Mouse (Mus musculus): ENCODE data around the gene Fndc10. TPM values are rescaled to one million over a fixed set of nuclear protein-coding genes. Genes with fewer than 3 reads are reported as not detected.
"Not testable (repeated sequence)": the region's sequence is repeated elsewhere in the genome, so short reads cannot be mapped to it uniquely, and the experiment has no call there.

The Fndc10 gene
- polyA plus RNA-seq, 1 experiment from 2014 or later: 6.4 TPM

DNA sequence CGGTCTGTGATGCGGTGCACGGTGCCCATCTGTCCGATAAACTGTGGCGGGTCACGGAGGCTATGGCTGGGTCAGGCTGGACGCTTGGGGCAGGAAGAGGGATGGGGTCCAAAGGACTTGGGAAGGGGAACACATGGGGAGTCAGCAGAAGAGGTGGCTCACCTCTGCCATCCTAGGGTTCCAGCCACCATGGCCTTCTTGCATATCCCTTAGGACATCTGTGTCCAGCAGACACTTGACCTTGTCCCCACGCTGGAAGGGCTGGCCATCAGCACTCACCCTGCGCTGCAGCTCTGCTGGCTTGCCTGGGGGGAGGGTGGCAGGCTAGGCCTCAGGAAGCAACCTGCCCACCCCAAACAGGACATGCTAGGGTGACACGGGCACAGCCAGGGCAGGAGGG lies 35.2 kb upstream of the Fndc10 start:
- H3K4me1 ChIP-seq (replicated peaks): peaks cover 16% of the 10 kb centered on the region
- H3K4me2 ChIP-seq (replicated peaks): no peak overlapping the region
- peaks cover 46% of the 10 kb centered on the region for H3K36me3 ChIP-seq
- 94% methylated on average over 10 of the region's 10 CpGs for WGBS
- no peak overlapping the region for H3K4me3 ChIP-seq (replicated peaks)
- no peak overlapping the region for H3K9ac ChIP-seq (replicated peaks)
- ATAC-seq: no peak
- H3K27ac ChIP-seq: no peak overlapping the region
- no peaks in the 10 kb centered on the region for H3K9me3 ChIP-seq
- H3K27me3 ChIP-seq: peaks cover 28% of the 10 kb centered on the region

DNA sequence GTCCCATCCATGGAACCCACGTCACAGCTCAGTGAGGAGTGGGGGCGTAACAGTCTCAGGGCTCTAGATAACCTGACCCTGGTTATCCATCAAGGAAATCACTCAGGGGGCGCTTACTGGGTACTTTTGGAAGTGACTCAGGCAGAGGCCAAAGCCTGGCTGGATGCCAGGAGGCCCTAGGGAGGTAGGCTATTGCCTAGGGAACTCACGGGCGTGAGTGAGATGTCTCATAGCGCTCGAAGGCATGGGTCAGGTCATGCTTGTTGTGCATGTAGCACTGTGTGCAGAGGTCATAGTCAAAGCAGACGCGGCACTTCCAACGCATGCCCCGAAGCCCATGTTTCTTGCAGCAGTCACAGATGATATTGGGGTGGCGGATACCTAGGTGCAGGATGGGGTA lies 33.5 kb upstream of the Fndc10 start:
- peaks cover 56% of the 10 kb centered on the region for H3K36me3 ChIP-seq
- H3K9me3 ChIP-seq: no peaks in the 10 kb centered on the region
- 94% methylated on average over 12 of the region's 12 CpGs for WGBS
- ATAC-seq: no peak
- H3K27me3 ChIP-seq: peaks cover 11% of the 10 kb centered on the region
- no peak overlapping the region for H3K4me3 ChIP-seq (replicated peaks)
- no peaks in the 10 kb centered on the region for H3K4me1 ChIP-seq (replicated peaks)
- H3K27ac ChIP-seq: no peak overlapping the region
- no peak overlapping the region for H3K9ac ChIP-seq (replicated peaks)
- no peak overlapping the region for H3K4me2 ChIP-seq (replicated peaks)

DNA sequence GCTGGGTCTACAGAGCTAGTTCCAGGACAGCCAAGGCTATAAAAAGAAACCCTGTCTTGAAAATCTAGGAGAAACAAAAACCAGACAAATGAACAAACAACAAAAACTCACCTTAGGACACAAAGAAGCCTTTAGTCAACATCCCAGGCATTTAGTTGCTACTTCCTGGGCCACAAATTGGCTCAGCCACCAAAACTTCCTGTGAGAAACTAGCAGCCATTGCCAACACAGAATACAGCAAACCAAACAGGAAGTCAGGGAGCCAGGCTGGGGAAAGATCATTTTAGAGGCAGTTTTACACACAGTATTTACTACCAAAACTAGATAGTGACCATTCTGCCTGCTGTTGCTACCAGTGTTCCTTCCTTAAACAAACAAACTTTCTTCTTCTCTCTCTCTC lies 27.2 kb upstream of the Fndc10 start:
- no peak for ATAC-seq
- no peak overlapping the region for H3K4me2 ChIP-seq (replicated peaks)

DNA sequence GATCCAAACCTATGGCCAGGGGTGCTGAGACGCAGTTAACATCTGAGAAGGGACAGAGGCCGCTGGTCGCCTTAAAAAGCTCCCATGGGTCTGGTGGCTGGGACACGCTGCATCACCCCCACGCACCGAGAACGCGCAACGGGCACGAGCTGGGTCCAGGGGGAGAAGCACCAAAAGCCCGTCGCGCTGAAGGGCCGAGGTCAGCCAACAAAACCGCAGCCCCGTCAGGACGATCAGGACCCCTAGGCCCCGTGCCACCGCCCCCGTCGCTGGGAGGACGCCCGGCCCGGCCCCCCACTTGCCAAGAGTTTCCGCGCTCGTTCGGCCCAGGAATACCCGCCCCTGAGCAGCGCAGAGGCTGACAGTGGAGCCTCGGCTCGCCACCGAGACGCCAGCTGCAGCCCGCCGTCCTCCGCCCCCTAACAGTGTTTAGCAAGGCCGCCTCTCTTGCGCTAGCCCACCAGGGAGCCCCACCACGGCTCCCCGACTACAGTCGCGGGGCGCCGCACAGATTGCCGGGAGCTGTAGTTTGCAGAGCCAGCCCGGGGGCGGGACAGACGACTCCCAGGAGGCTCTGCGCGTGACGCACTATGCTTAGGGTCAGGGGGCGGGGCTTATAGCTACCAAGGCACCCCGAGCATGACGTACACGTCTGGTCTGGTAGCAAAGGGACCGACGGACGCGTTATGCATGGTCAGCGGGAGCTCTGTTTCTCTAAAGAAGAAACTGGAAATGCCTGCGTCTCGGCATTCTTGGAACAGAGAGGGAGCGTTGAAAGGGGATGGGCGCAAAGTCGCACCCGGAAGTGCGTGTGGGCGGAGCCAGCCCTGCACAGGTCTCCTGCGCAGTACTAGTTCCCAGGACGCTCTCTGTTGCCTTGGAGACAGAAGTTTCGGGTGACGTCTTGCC lies 25.2 kb upstream of the Fndc10 start, which contains the start of gene Mib2:
Mib2 (minus strand) TSS at position 510 of the 909 bp plus-strand sequence.
- H3K27ac ChIP-seq: peak within 1 kb of the TSS; percentile 86

More for the DNA sequence above, 27.2 kb upstream of the Fndc10 start:
- no peaks in the 10 kb centered on the region for H3K27me3 ChIP-seq
- no peak overlapping the region for H3K9ac ChIP-seq (replicated peaks)
- no peaks in the 10 kb centered on the region for H3K9me3 ChIP-seq
- no peak overlapping the region for H3K4me3 ChIP-seq (replicated peaks)
- peaks cover 13% of the 10 kb centered on the region for H3K4me1 ChIP-seq (replicated peaks)
- H3K36me3 ChIP-seq: peaks cover 10% of the 10 kb centered on the region; the same call in 1 of the 2 replicates
- H3K27ac ChIP-seq: no peak overlapping the region

DNA sequence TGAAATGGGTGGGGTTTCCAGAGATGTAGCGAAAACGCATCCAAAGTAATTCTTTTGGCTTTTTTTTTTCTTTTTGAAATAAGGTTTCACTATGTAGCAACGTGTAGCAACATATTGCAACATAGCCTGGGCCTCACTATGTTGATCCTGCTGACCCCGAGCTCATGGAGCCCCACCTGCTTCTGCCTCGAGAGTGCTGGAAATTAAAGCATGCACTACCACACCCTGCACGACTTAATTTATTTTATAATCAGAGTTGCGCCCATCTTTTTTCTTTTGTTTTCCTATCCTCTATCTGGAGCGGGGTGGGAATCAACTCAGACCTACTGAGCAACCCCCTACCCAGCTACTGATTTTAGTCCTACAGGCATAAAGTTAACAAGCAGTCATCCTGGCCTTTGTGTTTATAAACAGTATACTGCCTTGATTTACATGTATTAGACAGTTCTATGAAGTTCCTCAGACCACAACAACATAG lies 24.5 kb upstream of the Fndc10 start:
- Histone ChIP-seq H3K4me3 (replicated peaks) (peak overlapping the region; percentile 91), H3K9ac (replicated peaks) (peak overlapping the region; percentile 88; the same call in 1 of the 2 replicates), H3K4me2 (replicated peaks) (peak overlapping the region; percentile 90), H3K27me3 (no peaks in the 10 kb centered on the region), H3K27ac (no peak overlapping the region), H3K36me3 (peaks cover 10% of the 10 kb centered on the region; the same call in 1 of the 2 replicates), H3K9me3 (no peaks in the 10 kb centered on the region), H3K4me1 (replicated peaks) (peaks cover 13% of the 10 kb centered on the region)
- under 1% methylated on average over 8 of the region's 8 CpGs for WGBS
- ATAC-seq: peak; percentile 51

More for the DNA sequence above, 25.2 kb upstream of the Fndc10 start, which contains the start of gene Mib2:
- Histone ChIP-seq H3K4me3 (replicated peaks) (peak within 1 kb of the TSS; percentile 91), H3K4me2 (replicated peaks) (peak within 1 kb of the TSS; percentile 90), H3K27me3 (no peaks in the 10 kb centered on the region), H3K9ac (replicated peaks) (peak within 1 kb of the TSS; percentile 88), H3K36me3 (peaks cover 10% of the 10 kb centered on the region; the same call in 1 of the 2 replicates), H3K9me3 (no peaks in the 10 kb centered on the region), H3K4me1 (replicated peaks) (peaks cover 13% of the 10 kb centered on the region)
- WGBS: under 1% methylated on average over 73 of the region's 73 CpGs
- ATAC-seq: peak; percentile 98

DNA sequence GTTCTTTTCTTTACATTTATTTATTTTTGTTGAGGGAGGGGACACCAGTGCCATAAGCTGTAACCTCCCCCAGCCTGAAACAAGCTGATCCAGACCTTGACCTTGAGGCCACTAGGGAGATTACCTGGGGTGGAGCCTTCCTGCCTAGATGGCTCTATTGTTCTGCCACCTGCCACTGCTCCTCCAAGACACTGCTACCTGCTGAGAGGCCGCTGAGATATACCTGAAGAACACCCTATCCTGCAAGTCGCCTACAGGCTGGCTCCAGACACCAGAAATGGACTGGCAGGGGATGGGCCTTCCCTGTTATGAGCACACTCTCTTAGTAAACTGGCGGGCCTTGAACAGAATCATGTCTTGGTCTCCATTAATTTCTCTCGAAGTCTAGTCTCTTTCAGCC lies 23.9 kb upstream of the Fndc10 start:
- H3K27me3 ChIP-seq; H3K36me3 ChIP-seq; H3K4me3 ChIP-seq (replicated peaks); H3K9me3 ChIP-seq; H3K4me2 ChIP-seq (replicated peaks); ATAC-seq; H3K27ac ChIP-seq; H3K9ac ChIP-seq (replicated peaks): not testable (repeated sequence)
- peaks cover 13% of the 10 kb centered on the region for H3K4me1 ChIP-seq (replicated peaks)
- 51% methylated on average over 4 of the region's 4 CpGs for WGBS

DNA sequence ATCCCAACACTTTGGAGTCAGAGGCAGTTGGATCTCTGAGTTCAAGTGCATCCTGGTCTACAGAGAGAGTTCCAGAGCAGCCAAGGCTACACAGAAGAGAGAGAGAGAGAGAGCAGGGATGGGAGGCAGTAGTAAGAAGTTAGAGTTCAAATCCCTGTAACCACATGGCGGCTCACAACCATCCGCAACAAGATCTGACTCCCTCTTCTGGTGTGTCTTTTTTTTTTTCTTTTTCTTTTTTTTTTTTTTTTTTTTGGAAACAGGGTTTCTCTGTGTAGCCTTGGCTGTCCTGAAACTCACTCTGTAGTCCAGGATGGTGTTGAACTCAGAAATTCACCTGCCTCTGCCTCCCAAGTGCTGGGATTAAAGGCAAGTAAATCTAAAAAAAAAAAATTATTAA lies 22.1 kb upstream of the Fndc10 start:
- Histone ChIP-seq H3K27ac (no peak overlapping the region), H3K4me1 (replicated peaks) (peaks cover 13% of the 10 kb centered on the region), H3K9me3 (no peaks in the 10 kb centered on the region), H3K36me3 (no peaks in the 10 kb centered on the region), H3K4me2 (replicated peaks) (no peak overlapping the region), H3K4me3 (replicated peaks) (no peak overlapping the region), H3K9ac (replicated peaks) (no peak overlapping the region), H3K27me3 (no peaks in the 10 kb centered on the region)
- no peak for ATAC-seq
- WGBS: 72% methylated on average over 2 of the region's 2 CpGs

DNA sequence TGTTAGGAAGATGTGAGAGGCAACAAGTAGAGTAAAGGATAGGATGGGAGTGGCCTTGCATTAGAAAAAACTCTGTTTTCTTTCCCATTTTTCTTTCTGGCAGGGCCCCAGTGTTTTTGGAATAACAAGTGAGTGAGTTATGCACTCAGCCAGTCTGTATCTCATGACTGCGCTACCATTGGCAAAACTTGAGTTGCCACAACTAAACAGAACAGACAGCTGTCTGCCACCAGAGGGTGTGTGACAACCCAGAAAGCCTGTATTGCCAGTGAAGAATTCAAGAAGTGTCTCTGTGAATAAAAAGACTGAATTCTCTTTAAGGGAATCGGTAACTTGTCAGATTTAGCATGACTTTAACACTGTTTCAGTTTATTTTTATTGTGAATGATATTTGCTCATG lies 18.2 kb upstream of the Fndc10 start:
- Histone ChIP-seq H3K27ac (no peak overlapping the region), H3K27me3 (no peaks in the 10 kb centered on the region), H3K4me3 (replicated peaks) (no peak overlapping the region), H3K4me2 (replicated peaks) (no peak overlapping the region), H3K36me3 (no peaks in the 10 kb centered on the region), H3K4me1 (replicated peaks) (no peaks in the 10 kb centered on the region), H3K9ac (replicated peaks) (no peak overlapping the region), H3K9me3 (no peaks in the 10 kb centered on the region)
- 88% methylated on average over 2 of the region's 2 CpGs for WGBS
- ATAC-seq: no peak

DNA sequence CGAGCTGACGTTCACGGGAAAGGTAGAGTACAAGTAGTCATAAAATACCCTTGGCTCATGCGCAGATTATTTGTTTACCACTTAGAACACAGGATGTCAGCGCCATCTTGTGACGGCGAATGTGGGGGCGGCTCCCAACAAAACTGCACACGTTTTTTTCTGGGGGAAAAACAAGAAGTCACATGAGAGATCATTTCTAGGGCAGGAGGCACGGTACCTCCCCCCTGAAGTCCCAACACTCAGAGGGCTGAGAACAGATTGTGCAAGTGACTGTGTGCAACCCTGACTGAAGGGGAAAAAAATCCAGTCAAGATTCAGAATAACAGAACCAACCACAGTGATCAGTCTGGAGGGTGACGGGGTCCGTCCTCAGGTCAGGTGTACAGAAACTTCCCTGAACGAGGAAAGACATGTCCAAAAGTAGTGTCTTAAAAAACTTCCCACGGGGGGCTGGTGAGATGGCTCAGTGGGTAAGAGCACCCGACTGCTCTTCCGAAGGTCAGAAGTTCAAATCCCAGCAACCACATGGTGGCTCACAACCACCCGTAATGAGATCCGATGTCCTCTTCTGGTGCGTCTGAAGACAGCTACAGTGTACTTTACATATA lies 10.4 kb upstream of the Fndc10 start:
- not testable (repeated sequence) for ATAC-seq; H3K9ac ChIP-seq (replicated peaks); H3K36me3 ChIP-seq; H3K27me3 ChIP-seq; H3K4me3 ChIP-seq (replicated peaks); H3K27ac ChIP-seq; H3K4me2 ChIP-seq (replicated peaks); H3K9me3 ChIP-seq; H3K4me1 ChIP-seq (replicated peaks)
- 92% methylated on average over 16 of the region's 19 CpGs for WGBS

DNA sequence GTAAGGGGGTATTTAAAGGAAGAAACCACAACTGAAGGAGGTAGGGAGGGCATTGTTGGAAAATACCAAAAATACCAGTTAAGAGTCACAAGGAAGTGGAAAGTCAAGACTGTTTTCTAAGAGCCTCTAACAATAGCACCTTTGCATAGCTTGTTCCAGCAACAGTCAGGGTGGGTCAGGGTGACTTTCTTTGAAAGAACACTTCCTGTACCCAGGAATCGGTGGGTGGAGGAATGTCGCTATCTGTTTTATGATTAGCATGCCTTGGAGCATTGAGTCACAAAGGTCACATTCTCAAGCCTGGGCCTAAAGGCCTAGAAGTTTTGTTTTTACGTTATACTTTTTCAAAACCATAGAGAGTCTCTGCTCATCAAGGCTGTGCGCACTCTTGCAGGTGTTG lies 6.4 kb upstream of the Fndc10 start:
- H3K9me3 ChIP-seq; H3K4me1 ChIP-seq (replicated peaks); ATAC-seq; H3K4me3 ChIP-seq (replicated peaks); H3K9ac ChIP-seq (replicated peaks); H3K4me2 ChIP-seq (replicated peaks); H3K27ac ChIP-seq; H3K36me3 ChIP-seq: not testable (repeated sequence)
- WGBS: 94% methylated on average over 4 of the region's 4 CpGs
- H3K27me3 ChIP-seq: 0 out of 2 replicates have a peak, but pooled peaks cover 10% of the 10 kb centered on the region

DNA sequence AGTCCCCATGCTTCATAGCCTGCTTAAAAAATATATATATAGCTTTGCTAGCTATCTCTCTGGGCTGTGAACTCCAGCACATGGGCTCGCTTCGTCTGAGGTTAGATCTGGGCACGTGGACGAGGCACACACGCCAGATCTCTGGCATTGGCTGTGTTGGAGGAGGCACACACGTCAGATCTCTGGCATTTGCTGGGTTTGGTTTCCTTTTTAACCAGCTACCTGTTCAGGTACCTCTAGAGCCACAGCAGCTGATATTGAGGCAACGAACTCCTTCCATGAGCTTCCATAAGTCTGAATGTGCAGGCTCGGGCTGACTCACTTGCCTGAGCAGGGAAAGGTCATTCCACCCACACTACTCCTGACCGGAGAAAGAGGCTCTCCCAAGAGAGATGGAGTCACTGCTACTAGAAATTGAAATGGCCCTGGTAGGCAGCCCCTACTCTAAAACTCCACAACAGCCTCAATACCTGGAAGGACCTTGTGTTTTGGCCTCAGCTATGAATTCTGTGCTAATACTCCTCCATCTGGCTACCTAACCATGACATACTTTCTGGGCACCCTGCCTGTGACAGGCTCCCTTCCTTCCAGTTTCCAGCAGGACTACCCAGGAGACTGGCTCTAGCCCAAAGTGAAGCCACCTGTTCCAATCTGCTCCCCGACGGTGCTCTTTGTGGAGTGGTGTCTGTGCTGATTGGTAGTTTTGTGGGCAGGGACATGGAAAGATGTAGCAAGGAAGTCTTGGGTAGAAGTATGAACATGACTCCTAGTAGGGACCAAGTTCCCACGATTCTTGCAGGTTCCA lies 3.4 kb upstream of the Fndc10 start:
- Histone ChIP-seq H3K36me3 (no peaks in the 10 kb centered on the region), H3K4me3 (replicated peaks) (no peak overlapping the region), H3K27me3 (peaks cover 26% of the 10 kb centered on the region), H3K9me3 (no peaks in the 10 kb centered on the region), H3K4me2 (replicated peaks) (no peak overlapping the region), H3K4me1 (replicated peaks) (peaks cover 16% of the 10 kb centered on the region), H3K9ac (replicated peaks) (no peak overlapping the region), H3K27ac (no peak overlapping the region)
- 85% methylated on average over 12 of the region's 12 CpGs for WGBS
- no peak for ATAC-seq
